Mouse (Mus musculus): ENCODE data around the gene Cdk2ap2.

GRCm38 (mm10) chr19:4086156-4086555, 10.8 kb upstream of the Cdk2ap2 start:
- TF ChIP-seq CTCF (IDR thresholded peaks at IDR 0.05; ENCODE audit: low read depth) (no peak), EP300 (IDR thresholded peaks at IDR 0.05; ENCODE audit: low read depth) (no peak)

Data from liver, embryonic 14.5 days (tissue).